Mouse (Mus musculus) telencephalon, adult 2 months (tissue): ENCODE measurements around the gene Olfr1223.
"Not testable (repeated sequence)": the region's sequence is repeated elsewhere in the genome, so short reads cannot be mapped to it uniquely, and the experiment has no call there.

Source experiments
- DNase-seq: peaks from one replicate; pipeline ENCODE4 v3.0.0-alpha.2; 2011; ENCODE audit warnings: low read depth, low spot score

Gene Olfr1223

DNA sequence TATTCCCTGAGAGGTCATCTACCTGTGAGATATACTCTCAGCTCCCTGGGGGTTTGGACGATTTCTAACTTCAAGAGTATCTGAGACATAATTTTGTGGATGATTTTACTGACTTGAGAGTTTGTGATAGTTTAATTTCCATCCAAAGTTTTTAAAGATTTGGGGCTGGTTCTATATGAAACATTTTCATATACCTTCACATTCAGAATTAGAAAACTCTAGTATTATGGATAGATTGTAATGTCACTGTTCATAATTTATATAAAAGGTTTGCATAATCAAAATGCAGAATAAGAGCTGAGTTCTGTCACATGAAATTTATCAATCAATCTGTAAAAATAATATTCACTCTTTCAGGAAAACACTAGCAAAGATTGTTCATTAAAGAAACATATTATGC lies at the start of gene Olfr1223:
Olfr1223 (minus strand) TSS at position 101 of the 400 bp plus-strand sequence.
- no peak for DNase-seq

DNA sequence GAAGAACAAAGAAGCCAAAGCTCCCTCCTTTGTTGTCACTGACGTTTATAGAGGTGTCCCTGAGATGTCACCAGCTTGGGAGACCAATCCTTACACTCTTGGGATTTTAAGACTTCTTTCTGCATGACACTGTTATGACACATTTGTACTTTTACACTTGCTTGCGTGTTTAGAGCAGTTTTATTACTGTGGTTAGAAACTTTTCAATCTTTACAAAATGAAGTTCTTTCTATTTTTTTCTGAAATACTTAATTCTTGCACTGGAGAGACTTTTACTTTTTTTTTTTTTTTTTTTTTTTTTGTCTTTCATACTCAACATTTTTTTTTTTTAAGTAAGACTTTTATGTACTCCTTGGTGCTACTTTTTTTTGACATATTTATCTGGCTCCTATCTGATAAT lies 48.6 kb upstream of the Olfr1223 start, which contains the start of gene Olfr1226:
Olfr1226 (minus strand) TSS at position 101 of the 400 bp plus-strand sequence.
- DNase-seq = no peak

- no peak for DNase-seq
Measured at GRCm38 (mm10) chr2:89196325-89196982, 45.1 kb upstream of the Olfr1223 start.

GRCm38 (mm10) chr2:89174569-89174968 lies 23.2 kb upstream of the Olfr1223 start, which contains the start of gene Olfr1225:
Gene Olfr1225, minus strand, starts transcription at chr2:89174669.
- no peak for DNase-seq

DNA sequence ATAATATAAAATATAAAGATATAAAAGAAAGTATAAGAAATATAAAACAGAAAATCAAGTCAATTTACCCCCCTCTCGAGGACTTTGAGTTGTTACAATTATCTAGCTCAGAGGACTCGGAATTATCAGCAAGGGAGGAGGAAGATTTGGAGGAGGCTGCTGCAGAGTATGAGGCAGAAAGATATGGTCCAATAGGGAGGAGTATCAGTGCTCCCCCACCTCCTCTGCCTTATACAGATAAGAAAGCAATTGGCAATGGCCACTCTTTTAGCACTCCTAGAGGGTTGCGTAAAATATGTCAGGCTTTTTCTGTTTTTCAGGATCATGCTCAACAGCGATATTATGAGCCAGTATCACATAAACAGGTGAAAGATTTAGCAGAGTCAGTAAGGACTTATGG lies 13.4 kb upstream of the Olfr1223 start:
- not testable (repeated sequence) for DNase-seq

DNA sequence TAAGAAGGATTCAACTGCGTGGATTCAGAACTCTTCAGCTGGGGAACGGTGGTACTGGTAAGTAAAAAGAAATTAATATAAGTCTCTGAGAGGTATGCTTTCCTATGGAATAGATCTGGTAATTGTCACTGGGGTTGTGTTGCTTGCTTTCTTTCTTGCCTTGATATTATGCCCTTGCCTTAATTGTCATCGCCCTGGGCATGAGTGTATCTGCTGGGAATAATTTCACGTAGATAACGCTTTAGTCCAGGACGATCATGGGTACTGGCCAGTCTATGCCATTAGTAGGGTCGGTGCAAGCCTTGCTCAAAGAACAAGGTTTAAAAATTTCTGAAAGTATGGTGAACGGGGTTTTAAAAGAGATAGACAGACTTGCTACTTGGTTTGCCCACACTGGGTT lies 12.6 kb upstream of the Olfr1223 start, which contains the start of gene Olfr1224-ps1:
Olfr1224-ps1 (minus strand) TSS at position 101 of the 400 bp plus-strand sequence.
- DNase-seq = not testable (repeated sequence)

GRCm38 (mm10) chr2:89132954-89133353 lies 18.4 kb downstream of the Olfr1223 start, which contains the start of gene Olfr1222:
Gene Olfr1222, minus strand, starts transcription at chr2:89133054.
- no peak for DNase-seq

DNA sequence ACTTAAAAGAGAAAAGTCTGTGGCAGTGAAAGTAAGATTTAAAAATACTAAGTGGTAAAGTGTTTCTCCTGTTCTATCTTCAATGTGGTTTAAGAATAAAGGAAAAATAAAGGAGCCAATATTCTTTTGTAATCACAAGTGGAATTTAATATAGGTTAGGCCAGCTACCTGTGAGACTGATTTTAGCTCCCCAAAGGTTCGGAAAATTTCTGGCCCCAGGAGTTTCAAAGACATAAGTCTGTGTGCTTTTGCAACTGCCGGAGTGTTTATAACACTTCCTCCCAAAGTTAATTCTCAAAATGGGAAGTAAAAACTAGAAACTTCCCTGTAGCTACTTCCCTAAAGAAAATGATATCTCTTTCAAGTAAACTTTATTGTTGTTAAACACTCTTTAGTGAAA lies 34.2 kb downstream of the Olfr1223 start, which contains the start of gene Olfr1221:
Olfr1221 (minus strand) TSS at position 101 of the 400 bp plus-strand sequence.
- DNase-seq = no peak

DNA sequence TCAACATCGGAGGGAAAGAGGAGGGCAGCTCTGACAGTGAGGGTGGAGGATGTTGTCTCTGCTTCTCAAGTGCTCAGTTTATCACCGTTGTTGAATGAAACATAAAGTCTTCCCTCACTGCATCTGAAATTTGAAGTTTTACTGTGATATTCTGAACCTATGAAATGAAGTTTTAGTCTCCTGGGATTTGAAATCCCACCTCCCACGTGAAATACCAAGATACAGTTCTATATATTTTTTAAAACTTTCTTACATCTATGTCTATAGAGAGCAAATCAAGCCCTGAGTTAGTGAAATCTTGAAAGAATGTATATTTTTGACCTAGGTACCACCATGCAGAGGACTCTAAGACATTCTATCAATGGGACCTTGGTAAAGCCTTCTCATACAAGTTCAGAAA lies 44.6 kb downstream of the Olfr1223 start, which contains the start of gene Olfr1220:
Olfr1220 (minus strand) TSS at position 101 of the 400 bp plus-strand sequence.
- no peak for DNase-seq

GRCm38 (mm10) chr2:89105651-89106050 lies 45.7 kb downstream of the Olfr1223 start:
- no peak for DNase-seq

DNA sequence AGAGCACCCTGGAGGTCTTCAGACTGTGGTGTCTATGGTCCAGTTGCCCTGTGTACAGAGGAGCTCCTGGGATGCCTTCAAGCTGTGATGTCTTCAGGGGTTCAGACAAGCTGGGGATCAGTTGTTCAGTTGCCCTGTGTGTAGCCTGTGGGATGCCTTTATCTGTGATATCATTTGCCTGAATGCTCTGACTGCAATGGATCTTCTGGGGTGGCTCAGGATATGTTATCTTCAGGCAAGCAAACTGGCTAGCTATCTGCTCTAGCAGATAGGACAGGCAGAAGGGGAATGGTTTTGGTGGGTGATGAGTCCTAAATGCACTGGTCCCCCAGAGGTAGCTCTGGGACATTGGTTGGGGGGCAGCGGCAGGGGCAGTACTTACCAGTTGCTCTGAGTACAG lies 57.5 kb downstream of the Olfr1223 start:
- no peak for DNase-seq
